Mouse (Mus musculus) kidney, postnatal 0 days (tissue): ENCODE data around the gene Gm15155. TPM values are rescaled to one million over a fixed set of nuclear protein-coding genes. Genes with fewer than 3 reads are reported as not detected.
"Not testable (repeated sequence)": the region's sequence is repeated elsewhere in the genome, so short reads cannot be mapped to it uniquely, and the experiment has no call there.

Source experiments
- ATAC-seq: fragments of 200-750 bp; cut with Nextera tagmentation; replicated peaks from 2 replicates; pipeline ENCODE4 v1.8.0; 2017; ENCODE audit warnings: low read depth, moderate number of reproducible peaks, moderate TSS enrichment, moderate library complexity; ENCODE audit not compliant: low FRiP score
- DNase-seq: peaks from one replicate; pipeline ENCODE4 v3.0.0-alpha.2; 2016; ENCODE audit warnings: low spot score
- H3K27ac ChIP-seq: fragments of 300-500 bp; sonication (generic); 2 replicates; pipeline ENCODE4 v1.5.1; 2014; ENCODE audit warnings: mild to moderate bottlenecking
- H3K27me3 ChIP-seq: fragments of 300-500 bp; sonication (generic); 2 replicates; pipeline ENCODE4 v1.6.1; 2014; ENCODE audit warnings: low read length, mixed read lengths; ENCODE audit not compliant: insufficient read depth
- H3K36me3 ChIP-seq: fragments of 300-500 bp; sonication (generic); 2 replicates; pipeline ENCODE4 v1.6.1; 2014; ENCODE audit warnings: low read length, mixed read lengths; ENCODE audit not compliant: insufficient read depth
- H3K4me1 ChIP-seq: fragments of 300-500 bp; sonication (generic); replicated peaks from 2 replicates; pipeline ENCODE4 v1.6.1; 2014; ENCODE audit warnings: antibody characterized with exemption, low read length, mixed read lengths; ENCODE audit not compliant: insufficient read depth
- H3K4me2 ChIP-seq: fragments of 300-500 bp; sonication (generic); 2 replicates; pipeline ENCODE4 v1.6.1; 2014; ENCODE audit warnings: mild to moderate bottlenecking, low read length, moderate library complexity, mixed read lengths
- H3K4me3 ChIP-seq: fragments of 300-500 bp; sonication (generic); replicated peaks from 2 replicates; pipeline ENCODE4 v1.5.1; 2014; ENCODE audit warnings: low read depth, low read length
- H3K9ac ChIP-seq: fragments of 300-500 bp; sonication (generic); 2 replicates; pipeline ENCODE4 v1.6.1; 2014; ENCODE audit warnings: low read depth, low read length
- H3K9me3 ChIP-seq: fragments of 300-500 bp; sonication (generic); replicated peaks from 2 replicates; pipeline ENCODE4 v1.6.1; 2016; ENCODE audit warnings: low read length, inconsistent platforms, mixed read lengths
- CTCF ChIP-seq: IDR thresholded peaks from 2 replicates; pipeline ENCODE4 v1.5.1; 2016; ENCODE audit warnings: antibody characterized with exemption, low read depth, mild to moderate bottlenecking, moderate library complexity
- WGBS: fragments of 180-500 bp; shearing (Covaris S2); extraction: QIAGEN DNeasy Blood & Tissue Kit; methylation state at CpG from one replicate; pipeline ENCODE4 v1.1.7; 2014; 5-methylcytosine and 5-hydroxymethylcytosine counted together
- polyA plus RNA-seq: library from polyadenylated mRNA; unstranded; fragments of >200 nt; fragmentation: Nextera tagmentation; extraction: Ambion mirVana; gene quantifications from 2 replicates; pipeline ENCODE4 v1.2.1, GENCODE M21; 2015

Gm15155 gene
- polyA plus RNA-seq, 1 experiment from 2014 or later, result not detected

GRCm38 (mm10) chrX:155643975-155644374, 19.4 kb downstream of the Gm15155 start:
- no peaks in the 10 kb centered on the region for H3K36me3 ChIP-seq
- H3K4me3 ChIP-seq, result no peak overlapping the region
- 0% methylated on average over 1 of the region's 1 CpGs for WGBS
- H3K4me1 ChIP-seq, result no peaks in the 10 kb centered on the region
- ATAC-seq (no peak), DNase-seq (peak; percentile 14)
- H3K27me3 ChIP-seq, result no peaks in the 10 kb centered on the region
- peak; percentile 81 for TF ChIP-seq CTCF
- H3K9me3 ChIP-seq, result no peaks in the 10 kb centered on the region
- no peak overlapping the region for H3K9ac ChIP-seq
- no peak overlapping the region for H3K4me2 ChIP-seq
- no peak overlapping the region for H3K27ac ChIP-seq

DNA sequence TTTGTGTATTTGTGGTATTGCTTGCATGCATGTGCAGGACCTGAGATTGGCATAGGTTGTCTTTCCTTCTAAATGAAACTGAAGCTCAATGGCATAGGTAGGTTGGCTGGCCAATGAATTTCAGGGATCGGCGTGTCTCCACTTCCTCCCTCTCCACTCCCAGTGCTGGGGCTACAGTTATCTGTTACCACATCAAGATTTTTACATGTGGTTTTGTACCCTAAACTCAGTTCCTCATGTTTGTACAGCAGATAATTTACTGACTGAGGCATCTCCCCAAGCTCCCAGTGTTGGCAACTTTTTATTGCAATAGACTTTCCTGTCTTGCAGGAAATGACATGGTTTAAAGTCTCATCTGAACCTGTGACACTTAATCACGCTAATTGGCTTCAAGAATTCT, 21.4 kb downstream of the Gm15155 start:
- no peaks in the 10 kb centered on the region for H3K36me3 ChIP-seq
- no peak overlapping the region for H3K4me3 ChIP-seq
- H3K9ac ChIP-seq, result no peak overlapping the region
- TF ChIP-seq CTCF, result no peak
- ATAC-seq (no peak), DNase-seq (no peak)
- no peaks in the 10 kb centered on the region for H3K4me1 ChIP-seq
- 89% methylated on average over 3 of the region's 3 CpGs for whole genome bisulfite sequencing
- H3K4me2 ChIP-seq, result no peak overlapping the region
- no peaks in the 10 kb centered on the region for H3K27me3 ChIP-seq
- no peak overlapping the region for H3K27ac ChIP-seq
- no peaks in the 10 kb centered on the region for H3K9me3 ChIP-seq

- ATAC-seq, result no peak
- 82% methylated on average over 1 of the region's 1 CpGs for WGBS
- no peak overlapping the region for H3K4me3 ChIP-seq
- H3K27ac ChIP-seq, result no peak overlapping the region
- H3K36me3 ChIP-seq, result no peaks in the 10 kb centered on the region
- H3K9me3 ChIP-seq, result no peaks in the 10 kb centered on the region
- no peak overlapping the region for H3K4me2 ChIP-seq
- no peak for TF ChIP-seq CTCF
- no peak for DNase-seq
- no peaks in the 10 kb centered on the region for H3K27me3 ChIP-seq
- H3K4me1 ChIP-seq, result no peaks in the 10 kb centered on the region
- no peak overlapping the region for H3K9ac ChIP-seq
Observed at GRCm38 (mm10) chrX:155657971-155658370, 33.4 kb downstream of the Gm15155 start.

- not testable (repeated sequence) for H3K4me2 ChIP-seq, H3K36me3 ChIP-seq, DNase-seq, H3K27ac ChIP-seq, H3K9ac ChIP-seq, H3K9me3 ChIP-seq, H3K4me3 ChIP-seq, H3K27me3 ChIP-seq, H3K4me1 ChIP-seq, ATAC-seq
- 80% methylated on average over 1 of the region's 1 CpGs for WGBS
Observed at GRCm38 (mm10) chrX:155690440-155690839, 65.9 kb downstream of the Gm15155 start.

GRCm38 (mm10) chrX:155724157-155724556, 99.6 kb downstream of the Gm15155 start:
- H3K9me3 ChIP-seq, result no peaks in the 10 kb centered on the region
- TF ChIP-seq CTCF, result no peak
- no peaks in the 10 kb centered on the region for H3K27me3 ChIP-seq
- H3K4me1 ChIP-seq, result no peaks in the 10 kb centered on the region
- no peaks in the 10 kb centered on the region for H3K36me3 ChIP-seq
- no peak overlapping the region for H3K4me3 ChIP-seq
- 80% methylated on average over 3 of the region's 3 CpGs for WGBS
- ATAC-seq (no peak), DNase-seq (no peak)
- no peak overlapping the region for H3K27ac ChIP-seq
- no peak overlapping the region for H3K9ac ChIP-seq
- H3K4me2 ChIP-seq, result no peak overlapping the region

DNA sequence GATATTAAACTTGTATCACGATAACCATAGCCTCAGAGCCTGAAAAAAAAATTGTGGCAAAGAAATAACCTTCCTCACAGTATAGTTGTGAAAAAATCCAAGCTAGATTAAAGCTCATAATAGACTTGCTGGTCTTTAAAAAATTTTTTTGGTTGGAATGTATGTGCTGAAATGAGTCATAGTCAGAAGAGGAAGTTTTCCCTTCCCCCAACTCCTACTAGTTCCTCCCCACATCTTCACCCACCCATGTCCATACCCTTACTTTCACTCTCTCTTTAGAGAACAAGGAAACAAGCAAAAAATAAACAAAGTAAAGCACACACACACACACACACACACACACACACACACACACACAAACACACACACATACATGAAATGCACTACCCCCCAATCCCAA, 103.8 kb downstream of the Gm15155 start:
- ATAC-seq (no peak), DNase-seq (no peak)
- no peak overlapping the region for H3K4me3 ChIP-seq
- H3K27me3 ChIP-seq, result no peaks in the 10 kb centered on the region
- no peaks in the 10 kb centered on the region for H3K9me3 ChIP-seq
- WGBS, result 55% methylated on average over 1 of the region's 1 CpGs
- H3K4me1 ChIP-seq, result no peaks in the 10 kb centered on the region
- TF ChIP-seq CTCF, result no peak
- H3K36me3 ChIP-seq, result no peaks in the 10 kb centered on the region
- no peak overlapping the region for H3K9ac ChIP-seq
- H3K4me2 ChIP-seq, result no peak overlapping the region
- H3K27ac ChIP-seq, result no peak overlapping the region

DNA sequence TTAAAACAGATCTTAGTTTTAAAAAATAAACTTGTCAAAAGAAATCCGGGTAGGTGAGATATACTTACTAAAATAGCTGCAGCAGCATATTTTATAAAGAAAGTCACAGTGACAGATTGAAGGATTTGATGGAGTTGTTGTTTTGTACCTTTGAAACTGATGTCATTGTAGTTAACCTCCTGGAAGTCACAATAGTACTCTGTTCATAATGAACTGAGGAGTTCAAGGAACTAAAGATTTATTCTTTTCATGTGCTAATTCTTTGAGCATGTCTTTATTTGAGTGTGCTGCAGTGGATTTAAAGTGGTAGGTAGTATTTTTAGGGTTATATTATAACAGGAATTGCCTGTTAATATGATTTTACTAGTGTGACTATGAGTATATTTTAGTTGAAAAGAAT, 263.6 kb downstream of the Gm15155 start:
- Histone ChIP-seq H3K4me2 (no peak overlapping the region), H3K27me3 (no peaks in the 10 kb centered on the region), H3K9me3 (no peaks in the 10 kb centered on the region), H3K4me1 (no peaks in the 10 kb centered on the region), H3K27ac (no peak overlapping the region), H3K36me3 (no peaks in the 10 kb centered on the region), H3K9ac (no peak overlapping the region), H3K4me3 (no peak overlapping the region)
- no peak for ATAC-seq
- no peak for TF ChIP-seq CTCF
- WGBS, result 52% methylated on average over 1 of the region's 1 CpGs
- DNase-seq, result no peak
